Mouse (Mus musculus) liver, embryonic 13.5 days (tissue): Measurements from ENCODE around the gene Nolc1. TPM values are rescaled to one million over a fixed set of nuclear protein-coding genes. Genes with fewer than 3 reads are reported as not detected.

Source experiments
- ATAC-seq: fragments of 200-750 bp; cut with Nextera tagmentation; 2 replicates; pipeline ENCODE4 v1.8.0; 2017; ENCODE audit warnings: low read depth, mild to moderate bottlenecking, moderate number of reproducible peaks, moderate library complexity
- DNase-seq: peaks from one replicate; pipeline ENCODE4 v3.0.0; 2022
- H3K27ac ChIP-seq: fragments of 300-500 bp; sonication (generic); 2 replicates; pipeline ENCODE4 v1.5.1; 2015; ENCODE audit warnings: moderate library complexity, mild to moderate bottlenecking, inconsistent platforms
- H3K27me3 ChIP-seq: fragments of 300-500 bp; sonication (generic); 2 replicates; pipeline ENCODE4 v1.6.1; 2015; ENCODE audit warnings: mild to moderate bottlenecking, inconsistent platforms
- H3K36me3 ChIP-seq: fragments of 300-500 bp; sonication (generic); 2 replicates; pipeline ENCODE4 v1.6.1; 2015; ENCODE audit warnings: mild to moderate bottlenecking, inconsistent platforms
- H3K4me1 ChIP-seq: fragments of 300-500 bp; sonication (generic); replicated peaks from 2 replicates; pipeline ENCODE4 v1.6.1; 2015; ENCODE audit warnings: inconsistent platforms
- H3K4me2 ChIP-seq: fragments of 300-500 bp; sonication (generic); 2 replicates; pipeline ENCODE4 v1.6.1; 2015; ENCODE audit warnings: inconsistent platforms, mild to moderate bottlenecking, moderate library complexity
- H3K4me3 ChIP-seq: fragments of 300-500 bp; sonication (generic); replicated peaks from 2 replicates; pipeline ENCODE4 v1.5.1; 2015; ENCODE audit warnings: mild to moderate bottlenecking, inconsistent platforms
- H3K9ac ChIP-seq: fragments of 300-500 bp; sonication (generic); 2 replicates; pipeline ENCODE4 v1.6.1; 2015; ENCODE audit warnings: mild to moderate bottlenecking, inconsistent platforms
- H3K9me3 ChIP-seq: fragments of 300-500 bp; sonication (generic); replicated peaks from 2 replicates; pipeline ENCODE4 v1.6.1; 2016; ENCODE audit warnings: inconsistent platforms
- whole genome bisulfite sequencing: fragments of 180-500 bp; shearing (Covaris S2); methylation state at CpG from one replicate; pipeline ENCODE4 v1.1.7; 2015; ENCODE audit not compliant: insufficient replicate concordance; 5-methylcytosine and 5-hydroxymethylcytosine counted together
- polyA plus RNA-seq: library from polyadenylated mRNA; unstranded; fragments of >200 nt; fragmentation: Nextera tagmentation; extraction: Ambion mirVana; gene quantifications from 2 replicates; pipeline ENCODE4 v1.2.1, GENCODE M21; 2015

The Nolc1 gene
- polyA plus RNA-seq, 1 experiment from 2014 or later = 105 TPM

- Histone ChIP-seq H3K36me3 (peaks cover 51% of the 10 kb centered on the region), H3K9me3 (no peaks in the 10 kb centered on the region), H3K4me2 (peak overlapping the region; percentile 90), H3K27me3 (no peaks in the 10 kb centered on the region), H3K9ac (peak overlapping the region; percentile 98), H3K4me1 (peaks cover 79% of the 10 kb centered on the region), H3K27ac (peak overlapping the region; percentile 96), H3K4me3 (peak overlapping the region; percentile 93)
- DNase-seq (peak; percentile 55), ATAC-seq (no peak)
- WGBS = 36% methylated on average over 13 of the region's 13 CpGs
Measured at GRCm38 (mm10) chr19:46036477-46037242, 39.0 kb upstream of the Nolc1 start.

GRCm38 (mm10) chr19:46037243-46037924 lies 38.3 kb upstream of the Nolc1 start:
- Histone ChIP-seq H3K27ac (peak overlapping the region; percentile 96), H3K9me3 (no peaks in the 10 kb centered on the region), H3K36me3 (peaks cover 43% of the 10 kb centered on the region), H3K4me1 (peaks cover 79% of the 10 kb centered on the region), H3K4me2 (peak overlapping the region; percentile 90), H3K9ac (peak overlapping the region; percentile 98), H3K27me3 (no peaks in the 10 kb centered on the region), H3K4me3 (peak overlapping the region; percentile 93)
- peak; percentile 77 for ATAC-seq
- DNase-seq = peak; percentile 75
- WGBS = 4% methylated on average over 6 of the region's 6 CpGs

DNA sequence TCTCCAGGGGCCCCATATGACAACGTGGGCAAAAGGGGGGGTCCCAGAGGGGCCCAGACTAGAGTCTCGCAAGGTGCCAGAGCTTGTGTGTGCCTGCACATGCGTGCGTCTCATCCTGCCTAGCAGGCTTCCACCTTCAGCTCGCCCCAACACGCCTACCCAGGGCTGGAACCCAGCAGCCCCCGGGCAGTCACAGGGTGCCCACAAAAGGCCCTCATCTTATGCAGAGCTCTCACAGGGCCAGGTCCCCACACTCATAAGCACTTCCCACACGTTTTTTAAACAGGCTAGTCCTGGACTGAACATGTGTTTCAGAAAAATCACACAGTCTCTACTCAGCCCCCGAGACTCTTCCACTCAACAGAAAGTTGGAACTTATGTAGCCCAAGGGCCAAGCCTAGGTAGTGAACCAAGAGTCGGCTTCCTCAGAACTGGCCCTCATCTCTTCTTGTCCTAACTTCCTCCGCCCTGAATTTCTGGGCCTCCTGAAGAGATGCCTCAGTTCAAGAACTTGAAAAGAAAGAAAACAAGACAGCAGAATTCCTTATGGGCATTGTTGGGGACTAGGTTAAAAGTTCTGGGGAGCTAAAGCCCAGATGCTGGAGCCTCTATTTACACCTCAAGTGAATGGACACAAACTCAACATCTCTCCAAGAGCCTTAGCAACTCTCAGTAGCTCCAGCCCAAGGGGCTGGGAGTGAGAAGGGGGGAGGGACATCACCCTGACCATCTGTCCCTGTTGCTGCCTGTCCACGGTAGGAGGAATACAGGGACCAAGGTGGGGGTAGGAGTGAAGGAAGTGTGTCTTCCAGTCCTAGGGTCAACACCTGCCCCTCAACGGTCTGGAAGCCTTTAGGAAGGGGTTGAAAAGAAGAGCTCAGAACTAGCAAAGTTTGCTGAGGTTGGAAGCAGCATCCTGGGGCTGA lies 37.5 kb upstream of the Nolc1 start:
- ATAC-seq (peak; percentile 21; the same call in 1 of the 2 replicates), DNase-seq (no peak)
- 4% methylated on average over 13 of the region's 13 CpGs for WGBS
- Histone ChIP-seq H3K4me2 (peak overlapping the region; percentile 90), H3K9ac (peak overlapping the region; percentile 98), H3K36me3 (peaks cover 35% of the 10 kb centered on the region), H3K27ac (peak overlapping the region; percentile 96), H3K27me3 (no peaks in the 10 kb centered on the region), H3K4me1 (peaks cover 81% of the 10 kb centered on the region), H3K9me3 (no peaks in the 10 kb centered on the region), H3K4me3 (peak overlapping the region; percentile 93)

- under 1% methylated on average over 17 of the region's 17 CpGs for whole genome bisulfite sequencing
Measured at GRCm38 (mm10) chr19:46038851-46039260, 36.8 kb upstream of the Nolc1 start.

DNA sequence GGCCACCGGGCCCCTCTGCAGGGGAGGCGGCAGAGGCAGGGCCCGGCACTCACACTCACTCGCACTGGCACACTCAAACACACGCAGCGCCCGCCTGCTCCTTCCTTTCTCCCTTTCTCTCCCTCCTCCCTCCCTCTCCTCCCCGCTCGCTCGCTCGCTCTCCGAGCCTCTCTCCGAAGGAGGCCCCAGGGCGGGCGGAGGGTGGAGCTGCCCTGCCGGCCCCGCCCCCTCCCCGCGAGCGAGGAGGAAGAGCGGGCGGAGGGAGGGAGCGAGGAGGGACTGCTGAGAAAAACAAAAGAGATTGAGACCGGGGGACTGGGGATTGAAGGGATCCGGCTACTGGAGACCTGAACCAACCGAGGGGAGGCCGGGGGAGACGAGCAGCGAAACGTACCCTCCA lies 36.2 kb upstream of the Nolc1 start:
- no peaks in the 10 kb centered on the region for H3K9me3 ChIP-seq
- peak overlapping the region; percentile 98 for H3K9ac ChIP-seq
- H3K27ac ChIP-seq = peak overlapping the region; percentile 96
- ATAC-seq (peak; percentile 79), DNase-seq (peak; percentile 87)
- H3K4me1 ChIP-seq = peaks cover 86% of the 10 kb centered on the region
- no peaks in the 10 kb centered on the region for H3K27me3 ChIP-seq
- peaks cover 22% of the 10 kb centered on the region for H3K36me3 ChIP-seq
- peak overlapping the region; percentile 90 for H3K4me2 ChIP-seq
- WGBS = 2% methylated on average over 30 of the region's 30 CpGs
- peak overlapping the region; percentile 93 for H3K4me3 ChIP-seq

More at GRCm38 (mm10) chr19:46038851-46039260, 36.8 kb upstream of the Nolc1 start:
- Histone ChIP-seq H3K4me2 (peak overlapping the region; percentile 90), H3K4me3 (peak overlapping the region; percentile 93), H3K27me3 (no peaks in the 10 kb centered on the region), H3K36me3 (peaks cover 29% of the 10 kb centered on the region), H3K4me1 (peaks cover 81% of the 10 kb centered on the region), H3K9me3 (no peaks in the 10 kb centered on the region), H3K9ac (peak overlapping the region; percentile 98), H3K27ac (peak overlapping the region; percentile 96)
- peak; percentile 14; the same call in 1 of the 2 replicates for ATAC-seq
- DNase-seq = no peak

GRCm38 (mm10) chr19:46040149-46040902 lies 35.3 kb upstream of the Nolc1 start:
- no peak for ATAC-seq
- H3K4me2 ChIP-seq = peak overlapping the region; percentile 90
- H3K4me3 ChIP-seq = peak overlapping the region; percentile 93
- DNase-seq = no peak
- peaks cover 2% of the 10 kb centered on the region; the same call in 1 of the 2 replicates for H3K27me3 ChIP-seq
- 26% methylated on average over 14 of the region's 14 CpGs for WGBS
- H3K9me3 ChIP-seq = no peaks in the 10 kb centered on the region
- peaks cover 91% of the 10 kb centered on the region for H3K4me1 ChIP-seq
- peak overlapping the region; percentile 98 for H3K9ac ChIP-seq
- H3K27ac ChIP-seq = peak overlapping the region; percentile 96
- H3K36me3 ChIP-seq = peaks cover 14% of the 10 kb centered on the region

DNA sequence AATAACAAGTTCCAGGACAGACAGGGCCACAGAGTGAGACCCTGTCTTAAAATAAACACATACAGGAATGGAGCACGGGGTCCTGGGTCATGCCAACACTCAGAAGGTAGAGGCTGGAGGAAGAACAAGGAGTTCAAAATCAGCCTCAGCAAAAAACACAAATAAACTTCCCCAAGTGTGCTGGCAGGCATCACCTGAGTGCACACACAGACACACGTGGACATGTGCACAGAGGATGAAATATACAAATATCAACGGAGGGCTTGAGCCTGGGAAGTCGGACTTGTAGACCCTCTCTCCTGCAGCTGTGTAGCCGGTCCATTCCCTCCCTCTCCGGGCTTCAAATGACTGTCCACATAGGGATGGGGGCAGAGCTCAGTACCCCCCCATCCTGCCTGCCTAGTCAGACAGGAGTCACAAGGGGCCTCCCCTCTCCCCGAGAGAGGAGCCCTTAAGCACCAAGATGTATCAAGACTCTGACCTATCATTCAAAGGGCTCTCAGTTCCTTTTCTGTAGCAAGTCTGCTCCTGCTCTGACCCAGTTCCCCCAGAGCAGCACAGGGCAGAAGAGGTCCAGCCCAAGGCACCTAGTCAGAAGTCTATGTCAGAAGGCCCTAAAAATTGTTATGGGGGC lies 34.2 kb upstream of the Nolc1 start:
- Histone ChIP-seq H3K4me2 (peak overlapping the region; percentile 99), H3K36me3 (peaks cover 3% of the 10 kb centered on the region), H3K9me3 (no peaks in the 10 kb centered on the region), H3K9ac (peak overlapping the region; percentile 98), H3K27me3 (peaks cover 13% of the 10 kb centered on the region), H3K4me1 (peaks cover 91% of the 10 kb centered on the region), H3K4me3 (peak overlapping the region; percentile 88), H3K27ac (peak overlapping the region; percentile 96)
- DNase-seq (no peak), ATAC-seq (no peak)
- WGBS = 46% methylated on average over 7 of the region's 7 CpGs

- H3K4me2 ChIP-seq = peak overlapping the region; percentile 99
- H3K27me3 ChIP-seq = peaks cover 18% of the 10 kb centered on the region
- peak overlapping the region; percentile 98 for H3K9ac ChIP-seq
- no peaks in the 10 kb centered on the region for H3K36me3 ChIP-seq
- peak overlapping the region; percentile 88 for H3K4me3 ChIP-seq
- ATAC-seq (no peak), DNase-seq (no peak)
- 3% methylated on average over 10 of the region's 14 CpGs for WGBS
- peak overlapping the region; percentile 96 for H3K27ac ChIP-seq
- no peaks in the 10 kb centered on the region for H3K9me3 ChIP-seq
- H3K4me1 ChIP-seq = peaks cover 90% of the 10 kb centered on the region
Measured at GRCm38 (mm10) chr19:46041933-46042475, 33.7 kb upstream of the Nolc1 start.

- Histone ChIP-seq H3K36me3 (no peaks in the 10 kb centered on the region), H3K9me3 (no peaks in the 10 kb centered on the region), H3K27me3 (peaks cover 23% of the 10 kb centered on the region), H3K9ac (peak overlapping the region; percentile 98), H3K4me1 (peaks cover 90% of the 10 kb centered on the region), H3K4me2 (peak overlapping the region; percentile 99), H3K27ac (peak overlapping the region; percentile 96), H3K4me3 (peak overlapping the region; percentile 88)
- 4% methylated on average over 6 of the region's 6 CpGs for WGBS
- ATAC-seq (peak; percentile 8; the same call in 1 of the 2 replicates), DNase-seq (peak; percentile 45)
Measured at GRCm38 (mm10) chr19:46042476-46043011, 33.1 kb upstream of the Nolc1 start.
